Mouse (Mus musculus): Measurements from ENCODE around the gene Akap11.

GRCm38 (mm10) chr14:78510713-78511112, 25.9 kb downstream of the Akap11 start:
- no peak for TF ChIP-seq CTCF (IDR thresholded peaks at IDR 0.05; ENCODE audit: low read depth, low read length)
- TF ChIP-seq POLR2A (IDR thresholded peaks at IDR 0.05; ENCODE audit: borderline replicate concordance, low read depth, low read length): no peak
